Mouse (Mus musculus) neural tube, embryonic 14.5 days (tissue): ENCODE measurements around the gene Gadd45a. TPM values are rescaled to one million over a fixed set of nuclear protein-coding genes. Genes with fewer than 3 reads are reported as not detected.

Experiments
- ATAC-seq: fragments of 200-750 bp; cut with Nextera tagmentation; 2 replicates; pipeline ENCODE4 v1.8.0; 2017; ENCODE audit warnings: low read depth, mild to moderate bottlenecking, moderate TSS enrichment, moderate library complexity
- H3K27ac ChIP-seq: fragments of 300-500 bp; sonication (generic); 2 replicates; pipeline ENCODE4 v1.5.1; 2014; ENCODE audit warnings: low read depth, mild to moderate bottlenecking, control low read depth, low read length, moderate library complexity, mixed read lengths
- H3K27me3 ChIP-seq: fragments of 300-500 bp; sonication (generic); 2 replicates; pipeline ENCODE4 v1.6.1; 2014; ENCODE audit warnings: low read length; ENCODE audit not compliant: control insufficient read depth, insufficient read depth
- H3K36me3 ChIP-seq: fragments of 300-500 bp; sonication (generic); 2 replicates; pipeline ENCODE4 v1.6.1; 2014; ENCODE audit warnings: low read length, mixed read lengths; ENCODE audit not compliant: control insufficient read depth, insufficient read depth
- H3K4me1 ChIP-seq: fragments of 300-500 bp; sonication (generic); 2 replicates; pipeline ENCODE4 v1.6.1; 2014; ENCODE audit warnings: low read length; ENCODE audit not compliant: control insufficient read depth, insufficient read depth
- H3K4me2 ChIP-seq: fragments of 300-500 bp; sonication (generic); 2 replicates; pipeline ENCODE4 v1.6.1; 2014; ENCODE audit warnings: mild to moderate bottlenecking, low read depth, low read length, control low read depth
- H3K4me3 ChIP-seq: fragments of 300-500 bp; sonication (generic); 2 replicates; pipeline ENCODE4 v1.5.1; 2014; ENCODE audit warnings: low read depth, low read length, control low read depth, mixed read lengths
- H3K9ac ChIP-seq: fragments of 300-500 bp; sonication (generic); replicated peaks from 2 replicates; pipeline ENCODE4 v1.6.1; 2014; ENCODE audit warnings: low read depth, mild to moderate bottlenecking, control low read depth, low read length, mixed read lengths
- H3K9me3 ChIP-seq: fragments of 300-500 bp; sonication (generic); 2 replicates; pipeline ENCODE4 v1.6.1; 2016; ENCODE audit warnings: low read length; ENCODE audit not compliant: control insufficient read depth
- WGBS: fragments of 180-500 bp; shearing (Covaris S2); extraction: QIAGEN DNeasy Blood & Tissue Kit; methylation state at CpG from one replicate; pipeline ENCODE4 v1.1.7; 2014; 5-methylcytosine and 5-hydroxymethylcytosine counted together
- polyA plus RNA-seq: library from polyadenylated mRNA; unstranded; fragments of >200 nt; fragmentation: Nextera tagmentation; extraction: Ambion mirVana; gene quantifications from 2 replicates; pipeline ENCODE4 v1.2.1, GENCODE M21; 2014

Gadd45a gene
- polyA plus RNA-seq, 1 experiment from 2014 or later = 12.9 TPM

GRCm38 (mm10) chr6:67015739-67016519 lies 21.3 kb downstream of the Gadd45a start:
- ATAC-seq = no peak
- H3K27ac ChIP-seq = no peak overlapping the region
- H3K9me3 ChIP-seq = no peaks in the 10 kb centered on the region
- H3K4me3 ChIP-seq = no peak overlapping the region
- H3K4me2 ChIP-seq = no peak overlapping the region
- 79% methylated on average over 8 of the region's 8 CpGs for WGBS
- H3K36me3 ChIP-seq = no peaks in the 10 kb centered on the region
- H3K9ac ChIP-seq = no peak overlapping the region
- no peaks in the 10 kb centered on the region for H3K4me1 ChIP-seq
- no peaks in the 10 kb centered on the region for H3K27me3 ChIP-seq

DNA sequence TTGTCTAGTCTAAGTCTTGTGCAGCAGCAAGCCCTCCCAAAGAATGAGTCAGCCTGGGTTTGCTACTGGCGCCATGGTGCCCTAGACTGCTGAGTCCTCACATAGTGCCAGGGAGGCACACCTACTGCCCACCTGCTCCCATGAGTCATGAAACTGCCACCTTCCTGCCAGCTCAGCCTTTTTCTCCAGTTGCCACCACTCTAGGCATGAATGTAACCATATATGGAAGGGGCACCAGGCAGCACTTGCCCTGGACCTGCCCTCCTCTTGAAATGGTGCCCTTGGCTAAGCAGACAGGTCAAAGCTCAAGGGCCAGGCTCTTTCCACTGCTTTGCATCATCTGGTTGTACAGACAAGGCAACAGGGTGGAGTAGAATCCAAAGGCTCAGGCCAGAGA lies 22.6 kb downstream of the Gadd45a start:
- no peak for ATAC-seq
- H3K27ac ChIP-seq = no peak overlapping the region
- H3K27me3 ChIP-seq = no peaks in the 10 kb centered on the region
- 95% methylated on average over 1 of the region's 1 CpGs for WGBS
- H3K4me1 ChIP-seq = no peaks in the 10 kb centered on the region
- H3K9ac ChIP-seq = no peak overlapping the region
- no peaks in the 10 kb centered on the region for H3K9me3 ChIP-seq
- H3K36me3 ChIP-seq = no peaks in the 10 kb centered on the region
- H3K4me2 ChIP-seq = no peak overlapping the region
- H3K4me3 ChIP-seq = no peak overlapping the region

DNA sequence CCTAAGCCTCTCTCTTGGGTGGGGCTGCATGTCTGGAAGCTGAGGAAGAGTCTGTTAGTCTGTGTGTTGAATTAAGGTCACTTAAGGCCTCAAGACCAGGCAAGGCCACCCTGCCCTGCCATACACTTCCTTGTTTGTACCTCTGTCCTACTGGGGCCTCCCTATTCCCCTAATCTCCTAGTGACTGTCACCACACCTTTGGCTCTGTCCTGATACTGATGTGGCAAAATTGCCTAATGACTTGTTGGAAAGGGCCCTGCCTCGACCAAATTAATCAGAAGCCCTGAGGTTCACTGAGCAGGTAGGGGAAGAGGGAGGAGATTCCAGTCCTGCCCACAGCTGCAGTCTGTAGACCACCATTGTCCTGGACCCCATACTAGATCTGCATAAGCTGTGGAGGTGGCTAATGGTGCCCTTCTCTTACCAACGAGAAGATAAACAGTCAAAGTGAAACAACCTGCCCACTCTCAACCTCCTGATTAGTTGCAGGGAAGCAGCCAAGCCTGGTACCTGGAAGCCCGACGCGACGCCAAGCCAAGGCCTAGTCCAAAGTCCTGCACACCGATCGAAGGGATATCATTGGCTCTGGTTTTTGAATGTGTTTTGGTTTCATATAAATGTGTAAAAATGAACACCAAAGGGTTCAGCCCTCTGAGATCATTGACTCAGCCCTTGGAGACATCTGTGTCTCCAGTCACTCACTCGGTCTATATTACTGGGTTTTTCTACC lies 23.1 kb downstream of the Gadd45a start:
- Histone ChIP-seq H3K9ac (no peak overlapping the region), H3K4me3 (no peak overlapping the region), H3K27ac (no peak overlapping the region), H3K4me1 (no peaks in the 10 kb centered on the region), H3K4me2 (no peak overlapping the region), H3K36me3 (no peaks in the 10 kb centered on the region), H3K27me3 (no peaks in the 10 kb centered on the region), H3K9me3 (no peaks in the 10 kb centered on the region)
- no peak for ATAC-seq
- WGBS = 92% methylated on average over 9 of the region's 9 CpGs

DNA sequence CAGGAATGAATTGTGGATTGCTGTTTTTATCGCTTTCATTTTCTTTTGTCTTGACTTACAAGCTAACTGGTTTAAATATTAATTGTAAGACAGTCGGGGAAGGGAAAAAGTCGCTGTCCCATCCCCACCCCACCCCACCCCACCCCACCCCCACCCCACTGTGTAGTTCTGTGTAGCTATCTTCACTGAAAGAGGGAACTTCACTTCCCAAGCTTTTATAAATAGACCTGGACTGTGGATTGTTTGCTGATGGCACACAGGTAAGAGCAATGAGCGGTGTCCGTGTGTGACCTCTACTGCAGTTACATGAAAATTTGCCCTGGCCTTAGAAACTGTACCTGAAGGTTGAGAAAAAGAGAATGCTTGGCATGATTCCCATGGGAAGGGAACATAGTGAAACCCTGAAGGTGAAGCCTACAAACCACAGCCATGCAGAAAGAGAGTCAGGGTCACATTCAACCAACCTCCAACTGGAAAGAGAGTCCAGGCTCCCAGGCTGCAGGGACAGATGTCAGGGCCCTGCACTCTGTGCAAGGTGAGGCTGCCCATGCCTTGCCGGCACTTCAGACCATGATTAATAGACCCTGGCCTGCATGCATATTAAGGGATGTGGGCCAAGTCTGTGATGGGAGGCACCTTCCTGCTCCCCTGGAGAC lies 23.8 kb downstream of the Gadd45a start:
- ATAC-seq = no peak
- Histone ChIP-seq H3K4me3 (no peak overlapping the region), H3K4me2 (no peak overlapping the region), H3K9ac (no peak overlapping the region), H3K9me3 (no peaks in the 10 kb centered on the region), H3K36me3 (no peaks in the 10 kb centered on the region), H3K27me3 (no peaks in the 10 kb centered on the region), H3K27ac (no peak overlapping the region), H3K4me1 (no peaks in the 10 kb centered on the region)
- WGBS = 91% methylated on average over 6 of the region's 6 CpGs

GRCm38 (mm10) chr6:67011217-67011518 lies 26.1 kb downstream of the Gadd45a start:
- no peak for ATAC-seq
- no peaks in the 10 kb centered on the region for H3K4me1 ChIP-seq
- no peak overlapping the region for H3K4me3 ChIP-seq
- no peak overlapping the region for H3K27ac ChIP-seq
- H3K9me3 ChIP-seq = no peaks in the 10 kb centered on the region
- H3K27me3 ChIP-seq = no peaks in the 10 kb centered on the region
- H3K36me3 ChIP-seq = no peaks in the 10 kb centered on the region
- H3K9ac ChIP-seq = no peak overlapping the region
- no peak overlapping the region for H3K4me2 ChIP-seq

GRCm38 (mm10) chr6:67010370-67011216 lies 26.7 kb downstream of the Gadd45a start:
- H3K4me2 ChIP-seq = no peak overlapping the region
- 39% methylated on average over 7 of the region's 7 CpGs for WGBS
- peak; percentile 90 for ATAC-seq
- H3K27ac ChIP-seq = no peak overlapping the region
- no peak overlapping the region for H3K9ac ChIP-seq
- H3K36me3 ChIP-seq = no peaks in the 10 kb centered on the region
- no peaks in the 10 kb centered on the region for H3K9me3 ChIP-seq
- H3K4me3 ChIP-seq = no peak overlapping the region
- H3K4me1 ChIP-seq = no peaks in the 10 kb centered on the region
- no peaks in the 10 kb centered on the region for H3K27me3 ChIP-seq

DNA sequence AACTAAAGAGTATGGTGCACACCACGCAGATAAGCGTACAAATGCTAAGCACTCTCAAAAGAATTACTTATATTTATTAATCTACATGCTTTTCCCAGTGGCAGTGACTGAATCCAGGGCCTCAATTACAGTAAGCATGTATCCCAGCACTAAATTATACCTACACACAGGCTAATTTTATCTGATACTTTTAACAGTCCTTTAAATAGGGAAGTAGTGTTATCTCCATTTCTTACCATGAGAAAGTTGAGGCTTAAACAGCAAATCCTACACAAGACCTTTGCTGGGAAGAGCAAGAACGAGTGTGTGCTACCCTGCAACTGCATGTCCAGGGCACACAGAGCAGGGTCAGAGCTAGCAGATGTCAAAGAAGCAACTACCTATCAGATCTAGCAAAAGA lies 27.4 kb downstream of the Gadd45a start:
- no peak overlapping the region for H3K4me3 ChIP-seq
- WGBS = 88% methylated on average over 3 of the region's 3 CpGs
- ATAC-seq = no peak
- H3K27ac ChIP-seq = no peak overlapping the region
- H3K4me2 ChIP-seq = no peak overlapping the region
- no peaks in the 10 kb centered on the region for H3K27me3 ChIP-seq
- H3K36me3 ChIP-seq = no peaks in the 10 kb centered on the region
- no peaks in the 10 kb centered on the region for H3K4me1 ChIP-seq
- no peak overlapping the region for H3K9ac ChIP-seq
- no peaks in the 10 kb centered on the region for H3K9me3 ChIP-seq

DNA sequence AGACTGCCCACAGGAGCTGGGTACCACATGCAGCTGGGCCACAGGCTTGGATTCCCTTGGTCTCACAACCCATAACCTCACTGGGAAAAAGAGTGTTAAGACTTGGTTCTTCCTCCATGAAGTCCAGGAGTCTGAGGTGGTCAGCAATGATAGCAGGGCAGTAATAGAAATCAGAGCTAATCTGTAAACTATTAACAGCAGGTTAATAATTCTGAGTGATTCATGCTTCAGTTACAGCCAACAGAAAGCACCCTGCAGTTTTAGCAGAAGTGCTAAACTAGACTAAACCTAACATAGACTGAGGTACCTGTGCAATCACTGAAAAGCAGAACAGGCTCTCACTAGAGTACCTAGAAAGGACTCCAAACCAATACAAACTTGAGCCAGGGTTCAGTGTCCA lies 37.5 kb downstream of the Gadd45a start:
- Histone ChIP-seq H3K9ac (no peak overlapping the region), H3K27me3 (no peaks in the 10 kb centered on the region), H3K4me3 (no peak overlapping the region), H3K4me1 (no peaks in the 10 kb centered on the region), H3K4me2 (no peak overlapping the region), H3K27ac (no peak overlapping the region), H3K36me3 (no peaks in the 10 kb centered on the region), H3K9me3 (no peaks in the 10 kb centered on the region)
- ATAC-seq = no peak
